Mouse (Mus musculus): ENCODE measurements around the gene Gm20815. TPM values are rescaled to one million over a fixed set of nuclear protein-coding genes. Genes with fewer than 3 reads are reported as not detected.

Gene Gm20815
- polyA plus RNA-seq (2015; fragmentation: Illumina TruSeq; extraction: RNeasy Lipid Tissue Mini Kit (QIAGEN cat#74804); ENCODE audit: low read depth, low replicate concordance), result not detected

GRCm38 (mm10) chrY:8835069-8835468 lies at the start of gene Gm20815:
Gene Gm20815, minus strand, starts transcription at chrY:8835169.

Data from brain, adult 10 weeks (tissue).